Mouse (Mus musculus) left cerebral cortex, postnatal 4 days (tissue): ENCODE measurements around the gene Prrc2a. TPM values are rescaled to one million over a fixed set of nuclear protein-coding genes. Genes with fewer than 3 reads are reported as not detected.

ENCODE experiments used
- DNase-seq: peaks from one replicate; pipeline ENCODE4 v3.0.0-alpha.2; 2022
- intact Hi-C: fragments of 180-260 bp; cut with DNase I; formaldehyde crosslinking; loops from one replicate; pipeline ENCODE4 v1.15.1; 2025
- microRNA-seq: library from miRNA; unstranded; fragments of <30 nt; microRNA quantifications from one replicate; pipeline ENCODE4 v1.2.0, GENCODE M21; 2022
- total RNA-seq, 2 experiments: library from RNA; stranded (reverse); gene quantifications; 2 replicates each; pipeline ENCODE4 v1.2.3; 2021

The Prrc2a gene
- total RNA-seq, 2 experiments from 2014 or later: 311 to 315 TPM

DNA sequence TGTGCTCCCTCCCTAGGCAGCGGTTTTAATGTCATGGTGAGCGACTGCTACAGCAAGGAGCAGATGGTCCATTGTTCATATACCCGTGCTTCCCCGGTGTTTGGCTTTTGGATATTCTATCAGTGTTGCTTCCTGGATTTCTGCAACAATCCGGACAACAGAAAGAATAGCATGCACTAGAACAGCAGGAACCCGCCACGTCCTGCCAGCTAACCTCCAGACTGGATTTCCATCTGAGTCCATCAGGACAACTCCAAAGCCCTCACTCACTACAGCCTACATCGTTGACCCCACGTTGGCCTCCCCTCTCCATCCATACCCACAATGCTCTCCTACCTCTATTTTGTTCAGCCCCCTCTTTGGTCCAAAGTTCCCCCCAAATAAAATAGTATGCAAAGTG, 52.9 kb downstream of the Prrc2a start:
- no peak for DNase-seq
- intact Hi-C loops: loop anchor here (5.0 kb wide), 1 partner anchor 99 kb away; no protein-coding TSS in a partner anchor

DNA sequence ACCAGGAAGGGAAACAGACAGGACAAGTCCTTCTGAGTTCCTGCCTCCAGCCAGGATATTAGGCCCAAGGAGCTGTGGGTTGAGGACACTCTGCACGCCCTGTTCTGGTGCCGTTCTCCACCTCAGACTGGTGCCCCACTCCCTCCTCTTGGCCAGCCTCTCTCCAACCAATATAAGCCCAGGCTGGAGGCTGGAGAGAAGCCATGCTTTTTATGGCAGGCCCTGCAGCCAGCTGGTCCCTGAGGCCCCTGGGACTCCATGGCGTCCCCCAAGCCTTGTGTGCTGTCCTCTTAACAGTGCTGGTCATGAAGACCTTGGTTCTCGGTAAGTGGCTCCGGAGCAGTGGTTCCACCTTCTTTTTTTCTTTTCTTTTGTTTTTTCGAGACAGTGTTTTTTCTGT, 56.6 kb downstream of the Prrc2a start, which contains the start of gene Ly6g5c:
Gene Ly6g5c (plus strand): TSS at position 183 of the 400 bp plus-strand sequence.
- intact Hi-C loops: no loop called here
- DNase-seq: peak; percentile 70

DNA sequence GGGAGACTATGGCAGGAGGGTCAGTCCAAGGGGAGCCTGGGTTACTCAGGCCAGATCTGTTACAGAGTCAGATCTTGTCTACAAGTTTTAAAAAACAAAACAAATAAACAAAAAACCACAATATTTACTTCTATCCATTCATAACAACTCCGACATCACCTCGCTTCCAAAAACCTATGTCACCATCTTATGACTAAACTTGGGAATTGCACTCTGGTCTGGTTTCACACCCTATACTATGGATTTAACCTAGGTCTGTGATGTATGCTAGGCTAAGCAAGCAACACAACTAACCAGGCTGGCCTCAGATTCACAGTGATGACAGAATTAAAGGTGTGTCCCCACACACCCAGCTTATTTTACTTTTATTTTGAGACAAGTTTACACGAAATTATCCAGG, 58.2 kb downstream of the Prrc2a start:
- no peak for DNase-seq
- intact Hi-C loops: no loop called here

DNA sequence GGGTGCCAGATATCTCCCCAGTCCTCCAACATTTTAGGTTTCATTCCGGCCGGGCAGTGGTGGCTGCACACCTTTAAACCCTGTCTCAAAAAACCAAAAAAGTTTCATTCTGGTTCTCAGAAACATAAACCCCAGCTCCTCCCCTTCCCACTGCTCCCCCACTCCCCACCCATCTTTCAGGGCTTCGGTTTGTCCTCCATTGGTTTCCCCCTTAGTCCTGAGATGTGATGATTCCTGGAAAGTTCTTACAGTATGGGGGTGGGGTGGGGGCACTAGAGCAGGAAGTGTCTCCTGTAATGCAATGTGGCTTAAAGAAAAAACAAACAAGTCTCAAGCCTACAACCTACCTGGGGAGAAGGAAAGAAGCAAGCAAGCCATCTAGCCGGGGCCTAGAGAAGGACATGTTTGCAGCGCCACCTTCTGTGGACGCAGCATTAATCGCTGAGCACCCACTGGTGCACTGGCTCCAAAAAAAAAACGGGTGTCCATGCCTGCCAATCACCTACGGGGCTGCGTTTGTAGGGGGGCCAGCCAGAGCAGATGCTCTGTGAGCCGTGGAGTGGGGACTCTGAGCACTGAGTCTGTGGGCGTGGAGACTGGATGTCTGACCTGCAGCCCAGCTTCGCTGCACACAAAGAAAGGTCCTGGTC, 58.8 kb downstream of the Prrc2a start:
- peak; percentile 71 for DNase-seq
- intact Hi-C loops: no loop called here

DNA sequence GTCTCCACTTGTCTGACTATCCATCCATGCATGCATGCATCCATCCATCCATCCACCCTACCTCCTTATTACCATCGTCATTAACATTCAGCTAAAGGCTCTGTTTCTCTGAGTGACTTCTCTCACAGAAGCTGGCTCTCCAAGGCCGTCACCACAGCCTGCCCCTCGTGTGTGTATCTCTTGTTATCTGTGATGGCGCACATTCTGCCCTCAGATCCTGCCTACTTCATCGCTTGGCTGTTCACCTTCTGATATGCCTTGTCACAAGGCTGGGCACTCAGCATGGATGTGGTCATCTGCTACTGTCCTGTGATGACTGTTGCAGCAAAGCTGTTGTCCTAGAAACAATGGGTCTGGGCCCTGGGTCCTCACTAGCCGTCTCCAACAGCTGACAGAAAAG, 59.9 kb downstream of the Prrc2a start:
- no peak for DNase-seq
- intact Hi-C loops: no loop called here

DNA sequence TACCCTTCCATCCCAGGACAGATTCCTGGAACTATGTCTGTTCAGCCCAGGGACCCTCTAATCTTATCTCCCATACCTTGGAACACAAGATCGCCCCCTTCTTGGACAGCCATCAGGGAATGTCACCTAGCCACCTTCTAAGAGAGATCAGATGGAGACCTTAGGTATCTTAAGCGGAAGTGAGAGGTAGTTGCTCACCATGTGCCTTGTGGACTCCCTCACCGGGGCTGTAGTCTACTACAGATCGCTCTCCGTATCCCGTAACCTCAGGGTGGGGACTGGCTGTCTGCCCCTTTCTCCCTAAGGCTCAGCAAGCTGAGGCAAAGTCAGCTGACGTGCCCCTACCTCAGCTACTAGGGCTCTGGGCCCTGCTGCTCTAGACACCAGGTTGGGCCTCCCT, 60.6 kb downstream of the Prrc2a start:
- no peak for DNase-seq
- intact Hi-C loops: no loop called here

DNA sequence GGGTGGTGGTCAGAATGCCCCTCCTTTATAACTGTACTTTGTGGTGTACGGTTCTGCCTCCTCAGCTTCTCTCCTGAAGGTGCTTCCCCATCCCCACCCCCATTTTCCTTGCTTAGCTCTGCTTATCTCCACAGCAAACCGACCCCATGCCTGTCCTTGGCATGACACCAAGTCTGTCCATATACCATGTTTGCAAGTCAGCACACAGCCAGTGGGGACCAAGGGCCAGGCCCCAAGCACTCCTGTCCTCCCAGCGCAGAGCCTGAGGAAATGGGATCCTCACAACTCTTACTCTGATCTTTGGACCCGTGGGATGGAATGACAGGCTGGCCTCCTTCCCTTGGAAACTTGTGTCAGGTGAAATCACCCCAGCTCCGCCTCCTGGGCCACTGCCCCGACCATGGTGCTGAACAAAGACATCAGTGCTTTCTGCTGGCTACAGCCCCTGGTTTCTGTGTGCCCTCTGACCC, 61.4 kb downstream of the Prrc2a start:
- intact Hi-C loops: no loop called here
- DNase-seq: no peak

DNA sequence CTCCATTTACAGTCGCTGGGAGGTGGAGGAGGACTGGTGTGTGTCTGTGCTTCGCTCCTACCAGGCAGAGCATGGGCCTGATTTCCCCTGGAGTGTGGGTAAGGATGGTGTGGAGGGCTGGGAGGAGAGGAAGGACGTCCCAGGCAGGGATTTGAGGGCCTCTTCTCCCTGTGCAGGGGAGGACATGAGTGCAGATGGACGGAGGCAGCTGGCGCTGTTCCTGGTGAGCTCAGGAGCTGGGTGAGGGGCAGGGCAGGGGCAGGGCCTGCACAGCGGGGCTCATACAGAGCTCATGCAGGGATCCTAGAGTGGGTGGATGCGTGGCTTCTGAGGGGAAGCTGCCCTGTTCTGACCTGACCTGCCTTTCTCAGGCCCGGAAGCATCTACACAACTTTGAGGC, 62.4 kb downstream of the Prrc2a start:
- intact Hi-C loops: no loop called here
- DNase-seq: no peak

DNA sequence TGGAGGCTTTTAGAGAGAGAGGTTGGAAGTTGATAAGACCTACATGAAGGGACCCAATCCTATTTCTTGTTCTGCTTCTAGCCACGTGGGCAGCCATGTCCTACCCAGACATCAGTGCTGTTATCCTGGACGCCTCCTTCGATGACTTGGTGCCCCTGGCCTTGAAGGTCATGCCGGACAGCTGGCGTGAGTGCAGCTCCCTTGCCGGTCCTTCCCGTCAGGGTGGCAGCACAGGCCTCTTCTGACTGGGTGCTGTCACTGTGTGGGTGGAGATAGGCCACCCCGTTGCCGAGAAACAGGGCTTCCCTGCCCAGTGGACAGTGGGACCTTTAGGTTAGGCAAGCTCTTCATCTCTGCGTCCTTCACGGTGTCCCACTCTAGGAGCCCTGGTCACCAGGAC, 63.5 kb downstream of the Prrc2a start:
- intact Hi-C loops: no loop called here
- no peak for DNase-seq

DNA sequence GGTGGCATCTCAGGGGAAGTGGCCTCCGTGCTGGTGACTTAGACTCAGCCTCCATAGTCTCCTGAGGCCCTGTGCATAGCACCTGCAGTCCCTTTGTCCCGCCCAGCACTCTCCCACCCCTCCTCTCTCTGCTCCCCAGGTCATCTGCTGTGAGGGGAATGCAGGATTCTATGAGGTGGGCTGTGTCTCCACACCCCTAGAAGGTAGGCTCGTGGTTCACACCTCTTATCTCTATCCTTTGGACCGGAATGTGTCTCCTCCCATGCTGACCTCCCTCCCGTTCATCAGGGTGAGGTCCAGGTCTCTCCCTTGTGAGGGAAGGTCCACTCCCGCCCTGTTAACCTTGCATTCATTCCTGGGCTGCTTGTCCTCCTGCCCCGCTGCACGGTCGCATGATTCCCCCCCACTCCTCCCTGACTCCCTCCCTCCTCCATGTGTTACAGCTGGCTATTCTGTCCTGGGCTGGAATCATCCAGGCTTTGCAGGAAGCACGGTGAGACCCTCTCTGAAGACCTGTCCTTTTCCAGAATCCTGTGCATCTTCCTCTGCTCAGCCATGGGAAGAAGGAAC, 64.4 kb downstream of the Prrc2a start:
- no peak for DNase-seq
- intact Hi-C loops: no loop called here

Small RNA genes within 50 kb of the gene (microRNA-seq; reads per million reads assigned to microRNA genes)
- not detected for gene Mir6973a
- gene Mir6974: not detected

Other genes with a start within 250 kb of the Prrc2a start
- 10 to 100 TPM; 18.8 to 19.1 TPM for gene Neu1, start 233.6 kb downstream of the Prrc2a start, total RNA-seq
- 1 to 10 TPM; 1.6 to 2.3 TPM for gene Hspa1b, start 205.7 kb downstream of the Prrc2a start, total RNA-seq
- not detected for gene Gm20481, start 195.0 kb downstream of the Prrc2a start, total RNA-seq
- 1 to 10 TPM; 3.1 to 5.2 TPM for gene Hspa1a, start 192.7 kb downstream of the Prrc2a start, total RNA-seq
- under 1 TPM in 1 of 2 experiments, not detected in 1; 0.22 TPM for gene Hspa1l, start 192.2 kb downstream of the Prrc2a start, total RNA-seq
- gene Lsm2, start 183.0 kb downstream of the Prrc2a start, total RNA-seq: 10 to 100 TPM; 35.9 to 38.5 TPM
- 10 to 100 TPM; 91.0 to 94.3 TPM for gene Vars, start 163.9 kb downstream of the Prrc2a start, total RNA-seq
- under 1 TPM; 0.12 to 0.16 TPM for gene Vwa7, start 148.3 kb downstream of the Prrc2a start, total RNA-seq
- gene Sapcd1, start 136.9 kb downstream of the Prrc2a start, total RNA-seq: under 1 TPM; 0.98 to 0.99 TPM
- gene Msh5, start 118.2 kb downstream of the Prrc2a start, total RNA-seq: 1 to 10 TPM; 2.0 to 3.2 TPM
- 10 to 100 TPM; 20.2 to 20.3 TPM for gene Clic1, start 114.9 kb downstream of the Prrc2a start, total RNA-seq
- gene Ddah2, start 105.9 kb downstream of the Prrc2a start, total RNA-seq: 100 to 1,000 TPM; 101 to 115 TPM
- not detected for gene Ly6g6c, start 99.5 kb downstream of the Prrc2a start, total RNA-seq
- not detected for gene Mpig6b, start 98.7 kb downstream of the Prrc2a start, total RNA-seq
- 1 to 10 TPM; 2.8 to 3.4 TPM for gene Ly6g6e, start 88.0 kb downstream of the Prrc2a start, total RNA-seq
- not detected for gene Ly6g6d, start 86.8 kb downstream of the Prrc2a start, total RNA-seq
- gene Ly6g6f, start 79.3 kb downstream of the Prrc2a start, total RNA-seq: not detected
- gene Abhd16a, start 75.6 kb downstream of the Prrc2a start, total RNA-seq: 10 to 100 TPM; 66.7 to 73.6 TPM
- gene Ly6g5c, start 56.6 kb downstream of the Prrc2a start, total RNA-seq: not detected
- 1 to 10 TPM in 1 of 2 experiments, under 1 TPM in 1; 0.81 to 2.3 TPM for gene Ly6g5b, start 49.5 kb downstream of the Prrc2a start, total RNA-seq
- 10 to 100 TPM; 10.7 to 12.1 TPM for gene Gpank1, start 43.4 kb downstream of the Prrc2a start, total RNA-seq
- gene Csnk2b, start 42.8 kb downstream of the Prrc2a start, total RNA-seq: 100 to 1,000 TPM; 210 to 214 TPM
- 10 to 100 TPM; 19.8 to 20.1 TPM for gene D17H6S53E, start 38.5 kb downstream of the Prrc2a start, total RNA-seq
- gene Apom, start 32.8 kb downstream of the Prrc2a start, total RNA-seq: under 1 TPM in 1 of 2 experiments, not detected in 1; 0.52 TPM
- gene Bag6, start 29.7 kb downstream of the Prrc2a start, total RNA-seq: 100 to 1,000 TPM; 395 to 410 TPM
- 1 to 10 TPM; 2.5 to 3.6 TPM for gene Aif1, start 11.2 kb upstream of the Prrc2a start, total RNA-seq
- 10 to 100 TPM; 12.3 to 17.6 TPM for gene Lst1, start 23.5 kb upstream of the Prrc2a start, total RNA-seq
- under 1 TPM; 0.77 to 0.88 TPM for gene Ltb, start 29.5 kb upstream of the Prrc2a start, total RNA-seq
- gene Tnf, start 37.1 kb upstream of the Prrc2a start, total RNA-seq: under 1 TPM in 1 of 2 experiments, not detected in 1; 0.52 TPM
- 1 to 10 TPM in 1 of 2 experiments, under 1 TPM in 1; 0.82 to 1.0 TPM for gene Lta, start 40.5 kb upstream of the Prrc2a start, total RNA-seq
- gene Gm16181, start 55.9 kb upstream of the Prrc2a start, total RNA-seq: not detected
- gene Atp6v1g2, start 68.8 kb upstream of the Prrc2a start, total RNA-seq: 100 to 1,000 TPM; 122 to 142 TPM
- 10 to 100 TPM; 14.7 to 14.8 TPM for gene Nfkbil1, start 70.9 kb upstream of the Prrc2a start, total RNA-seq
- 100 to 1,000 TPM; 324 to 337 TPM for gene Ddx39b, start 76.8 kb upstream of the Prrc2a start, total RNA-seq
- gene H2-D1, start 97.8 kb upstream of the Prrc2a start, total RNA-seq: 10 to 100 TPM; 19.1 to 22.8 TPM
- gene H2-Q1, start 155.5 kb upstream of the Prrc2a start, total RNA-seq: under 1 TPM; 0.28 to 0.32 TPM
- 1 to 10 TPM in 1 of 2 experiments, under 1 TPM in 1; 0.48 to 2.2 TPM for gene H2-Q2, start 177.3 kb upstream of the Prrc2a start, total RNA-seq
- 1 to 10 TPM; 1.6 TPM for gene H2-Q4, start 214.7 kb upstream of the Prrc2a start, total RNA-seq